Mouse (Mus musculus) spleen, adult 2 months (tissue): ENCODE results near the gene Commd2. TPM values are rescaled to one million over a fixed set of nuclear protein-coding genes. Genes with fewer than 3 reads are reported as not detected.

Experiments used
- DNase-seq, 2 experiments: peaks; one replicate each; pipeline versions ENCODE4 v3.0.0 to v3.0.0-alpha.2; 2012 to 2021; ENCODE audit warnings: low spot score in 2 of 2, low read depth in 1 of 2
- H3K27ac ChIP-seq: fragments of 200-500 bp; 2 replicates; pipeline ENCODE4 v1.5.1; 2012; ENCODE audit warnings: low read length, inconsistent platforms; ENCODE audit not compliant: insufficient read depth
- H3K27me3 ChIP-seq: fragments of 200-500 bp; 2 replicates; pipeline ENCODE4 v1.6.1; 2012; ENCODE audit warnings: mild to moderate bottlenecking, moderate library complexity, low read length, inconsistent platforms; ENCODE audit not compliant: control insufficient read depth, insufficient read depth
- H3K36me3 ChIP-seq: fragments of 200-500 bp; 2 replicates; pipeline ENCODE4 v1.6.1; 2012; ENCODE audit warnings: mild to moderate bottlenecking, low read length, inconsistent platforms; ENCODE audit not compliant: control insufficient read depth, insufficient read depth
- H3K4me1 ChIP-seq: fragments of 200-500 bp; 2 replicates; pipeline ENCODE4 v1.6.1; 2011; ENCODE audit warnings: inconsistent platforms; ENCODE audit not compliant: control insufficient read depth, insufficient read depth, insufficient read length
- H3K4me3 ChIP-seq: fragments of 200-500 bp; 2 replicates; pipeline ENCODE4 v1.5.1; 2011; ENCODE audit warnings: mild to moderate bottlenecking, inconsistent platforms; ENCODE audit not compliant: insufficient read depth, insufficient read length; ENCODE audit errors: extremely low read depth
- CTCF ChIP-seq: fragments of 200-500 bp; IDR thresholded peaks from 2 replicates; pipeline ENCODE4 v1.5.1; 2011; ENCODE audit warnings: mild to moderate bottlenecking, inconsistent platforms; ENCODE audit not compliant: insufficient read depth, insufficient read length, insufficient replicate concordance; ENCODE audit errors: extremely low read depth
- POLR2A ChIP-seq: fragments of 200-500 bp; IDR thresholded peaks from 2 replicates; pipeline ENCODE4 v1.6.1; 2011; ENCODE audit warnings: low read depth, low read length, inconsistent platforms
- WGBS: fragments of 180-500 bp; shearing (Covaris S2); methylation state at CpG from one replicate; pipeline ENCODE4 v1.1.7; 2018; 5-methylcytosine and 5-hydroxymethylcytosine counted together
- polyA plus RNA-seq: library from polyadenylated mRNA; depleted of rRNA; stranded (reverse); fragments of >200 nt; gene quantifications from 2 replicates; pipeline ENCODE4 v1.2.3, GENCODE M21; 2012

The Commd2 gene
- polyA plus RNA-seq, 1 experiment, result 11.5 TPM

DNA sequence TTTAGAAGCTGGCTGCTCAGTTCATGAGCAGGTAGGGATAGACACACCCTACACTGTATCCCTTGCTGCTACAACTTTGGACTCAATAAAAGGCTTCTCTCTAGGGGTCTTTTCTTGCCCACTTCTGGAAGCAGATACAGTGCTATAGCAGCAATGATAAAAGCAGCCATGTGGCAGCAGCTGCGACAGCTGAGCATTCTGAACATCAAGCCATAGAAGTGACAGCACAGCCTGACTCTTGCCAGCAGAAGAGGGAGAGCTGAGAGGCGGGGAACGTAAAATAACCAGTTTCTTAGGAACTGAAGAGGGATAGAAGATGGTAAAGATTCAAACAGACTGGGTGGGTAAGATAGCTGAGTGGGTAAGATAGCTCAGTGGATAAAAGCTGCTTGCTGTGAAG, 970 bp upstream of the Commd2 start:
- no peak for DNase-seq
- WGBS, result 91% methylated on average over 3 of the region's 3 CpGs
- H3K36me3 ChIP-seq, result no peaks in the 10 kb centered on the region
- TF ChIP-seq CTCF (no peak), POLR2A (no peak)
- no peak overlapping the region for H3K27ac ChIP-seq
- no peak overlapping the region for H3K4me3 ChIP-seq
- no peaks in the 10 kb centered on the region for H3K4me1 ChIP-seq
- H3K27me3 ChIP-seq, result 0 out of 2 replicates have a peak, but pooled peaks cover 2% of the 10 kb centered on the region

DNA sequence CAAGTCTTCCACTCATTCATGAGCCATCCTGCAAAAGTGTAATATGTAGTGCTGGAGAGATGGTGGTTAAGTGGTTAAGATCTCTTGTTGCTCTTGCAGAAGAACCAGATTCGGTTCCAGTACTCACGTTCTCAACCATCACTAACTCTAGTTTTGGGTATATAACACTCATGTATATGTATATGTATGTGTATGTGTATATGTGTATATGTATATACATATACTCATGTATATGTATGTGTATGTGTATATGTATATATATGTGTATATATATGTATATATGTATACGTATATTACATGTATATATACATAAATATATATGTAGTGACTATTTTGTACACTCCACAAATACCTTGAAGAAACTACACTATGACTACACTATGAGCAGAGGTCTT, 347 bp upstream of the Commd2 start:
- no peak overlapping the region for H3K27ac ChIP-seq
- 0 out of 2 replicates have a peak, but pooled peaks cover 2% of the 10 kb centered on the region for H3K27me3 ChIP-seq
- TF ChIP-seq POLR2A (no peak), CTCF (no peak)
- WGBS, result 76% methylated on average over 3 of the region's 3 CpGs
- H3K4me1 ChIP-seq, result no peaks in the 10 kb centered on the region
- H3K4me3 ChIP-seq, result peak overlapping the region; percentile 88
- peaks cover 1% of the 10 kb centered on the region for H3K36me3 ChIP-seq
- no peak for DNase-seq

DNA sequence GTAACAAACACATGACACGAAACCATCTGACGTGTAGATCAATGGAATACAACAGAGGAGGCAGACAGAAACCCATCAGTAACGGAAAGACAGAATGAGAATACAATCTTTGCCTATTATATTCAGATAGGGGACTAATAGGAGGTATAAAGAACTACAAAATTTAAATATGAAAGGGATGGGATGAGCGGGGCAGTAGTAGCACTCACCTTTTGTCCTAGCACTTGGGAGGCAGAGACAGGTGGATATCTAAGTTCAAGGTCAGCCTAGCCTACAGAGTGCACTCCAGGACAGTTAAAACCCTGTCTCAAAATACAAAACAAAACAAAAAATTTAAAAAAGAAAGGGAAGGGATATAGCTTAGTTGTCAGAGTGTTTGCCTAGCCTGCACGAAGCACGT, 8.3 kb downstream of the Commd2 start:
- peaks cover 12% of the 10 kb centered on the region for H3K36me3 ChIP-seq
- no peaks in the 10 kb centered on the region for H3K27me3 ChIP-seq
- no peak overlapping the region for H3K27ac ChIP-seq
- no peak overlapping the region for H3K4me3 ChIP-seq
- no peaks in the 10 kb centered on the region for H3K4me1 ChIP-seq
- TF ChIP-seq CTCF, result no peak
- TF ChIP-seq POLR2A, result no peak
- DNase-seq, result no peak
- 90% methylated on average over 6 of the region's 6 CpGs for WGBS

DNA sequence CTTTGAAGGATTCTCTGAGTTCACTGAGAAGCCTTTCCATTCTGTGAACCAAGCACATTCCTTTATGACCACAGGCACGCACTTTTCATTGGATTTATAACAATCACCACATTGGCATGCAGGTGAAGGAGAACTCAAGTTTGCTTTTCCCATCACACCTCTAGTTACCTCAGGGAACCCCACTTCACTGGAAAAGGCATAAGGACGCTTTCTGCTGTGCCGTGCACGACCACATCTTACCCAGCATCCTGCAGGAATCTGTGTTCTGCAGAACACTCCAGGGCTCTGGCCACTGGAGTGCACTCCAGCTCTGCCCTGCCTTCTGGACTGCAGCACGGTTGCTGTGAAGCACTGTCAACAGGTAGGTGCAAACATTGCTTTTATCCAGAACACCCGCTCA, 13.9 kb downstream of the Commd2 start:
- no peaks in the 10 kb centered on the region for H3K4me1 ChIP-seq
- H3K27me3 ChIP-seq, result no peaks in the 10 kb centered on the region
- 84% methylated on average over 6 of the region's 6 CpGs for WGBS
- H3K36me3 ChIP-seq, result no peaks in the 10 kb centered on the region
- TF ChIP-seq POLR2A (no peak), CTCF (no peak)
- no peak overlapping the region for H3K4me3 ChIP-seq
- H3K27ac ChIP-seq, result no peak overlapping the region
- no peak for DNase-seq

DNA sequence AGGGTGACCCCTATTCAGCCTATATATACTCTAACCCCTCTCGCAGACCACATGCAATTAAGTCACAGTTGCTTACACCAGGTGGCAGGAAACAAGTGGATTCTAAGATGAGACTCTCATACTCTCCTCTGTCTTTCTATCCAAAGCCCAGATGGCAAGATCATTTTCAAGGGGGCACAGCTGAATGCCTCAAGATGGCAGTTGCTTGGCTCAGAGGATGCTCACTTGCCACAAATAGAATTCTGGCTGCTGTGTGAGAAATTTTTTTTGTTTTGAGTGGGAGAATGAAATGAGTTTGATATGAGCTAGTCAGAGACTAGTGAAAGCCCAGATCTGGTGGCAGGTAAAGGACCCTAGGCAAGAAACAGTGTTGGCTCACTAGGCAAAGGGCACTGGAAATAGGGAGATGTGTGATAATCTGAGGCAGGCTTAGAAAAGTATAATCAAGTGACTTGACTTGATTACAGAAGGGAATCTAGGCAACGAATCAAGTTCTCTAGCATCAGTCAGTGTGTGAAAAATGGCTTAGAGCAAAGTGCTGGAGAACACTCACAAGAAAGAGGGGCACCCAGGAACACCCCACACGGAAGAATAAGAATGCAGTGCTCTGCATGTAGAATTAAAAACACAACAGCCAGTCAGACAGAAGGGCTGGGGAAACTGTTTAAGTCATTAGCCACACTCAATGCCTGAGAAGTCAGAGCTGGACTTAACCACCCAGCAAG, 16.6 kb downstream of the Commd2 start:
- no peaks in the 10 kb centered on the region for H3K27me3 ChIP-seq
- no peak overlapping the region for H3K4me3 ChIP-seq
- no peaks in the 10 kb centered on the region for H3K4me1 ChIP-seq
- no peak for TF ChIP-seq CTCF
- no peak for TF ChIP-seq POLR2A
- WGBS, result 85% methylated on average over 3 of the region's 3 CpGs
- no peak for DNase-seq
- H3K36me3 ChIP-seq, result no peaks in the 10 kb centered on the region
- no peak overlapping the region for H3K27ac ChIP-seq

DNA sequence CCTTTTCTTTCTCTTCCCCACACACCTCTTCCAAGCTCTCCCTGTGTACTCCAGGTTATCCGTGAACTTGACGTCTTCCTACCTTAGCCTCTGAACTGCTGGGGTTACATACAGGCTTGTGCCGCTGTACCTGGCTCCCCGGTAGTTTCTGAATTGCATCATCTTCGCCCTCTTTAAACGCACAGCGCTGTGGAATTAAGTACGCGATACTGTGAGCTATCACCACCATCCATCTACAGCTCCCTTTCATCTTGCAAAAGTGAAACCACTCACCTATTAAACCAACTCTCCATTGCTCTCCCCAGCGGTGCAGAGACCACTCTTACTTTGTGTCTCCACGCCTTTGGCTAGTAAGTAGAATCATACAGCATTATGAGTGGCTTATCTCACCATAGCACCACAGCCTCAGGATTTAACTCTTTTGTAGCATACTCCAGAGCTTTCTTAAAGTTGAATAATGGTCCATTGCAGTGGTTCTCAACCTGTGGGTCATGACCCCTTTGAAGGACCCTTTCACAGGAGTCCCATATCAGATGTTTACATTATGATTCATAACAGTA, 24.5 kb downstream of the Commd2 start:
- Histone ChIP-seq H3K36me3 (no peaks in the 10 kb centered on the region), H3K27ac (no peak overlapping the region), H3K4me3 (no peak overlapping the region), H3K27me3 (no peaks in the 10 kb centered on the region), H3K4me1 (no peaks in the 10 kb centered on the region)
- DNase-seq, result no peak
- WGBS, result 88% methylated on average over 11 of the region's 11 CpGs
- no peak for TF ChIP-seq POLR2A
- TF ChIP-seq CTCF, result no peak

DNA sequence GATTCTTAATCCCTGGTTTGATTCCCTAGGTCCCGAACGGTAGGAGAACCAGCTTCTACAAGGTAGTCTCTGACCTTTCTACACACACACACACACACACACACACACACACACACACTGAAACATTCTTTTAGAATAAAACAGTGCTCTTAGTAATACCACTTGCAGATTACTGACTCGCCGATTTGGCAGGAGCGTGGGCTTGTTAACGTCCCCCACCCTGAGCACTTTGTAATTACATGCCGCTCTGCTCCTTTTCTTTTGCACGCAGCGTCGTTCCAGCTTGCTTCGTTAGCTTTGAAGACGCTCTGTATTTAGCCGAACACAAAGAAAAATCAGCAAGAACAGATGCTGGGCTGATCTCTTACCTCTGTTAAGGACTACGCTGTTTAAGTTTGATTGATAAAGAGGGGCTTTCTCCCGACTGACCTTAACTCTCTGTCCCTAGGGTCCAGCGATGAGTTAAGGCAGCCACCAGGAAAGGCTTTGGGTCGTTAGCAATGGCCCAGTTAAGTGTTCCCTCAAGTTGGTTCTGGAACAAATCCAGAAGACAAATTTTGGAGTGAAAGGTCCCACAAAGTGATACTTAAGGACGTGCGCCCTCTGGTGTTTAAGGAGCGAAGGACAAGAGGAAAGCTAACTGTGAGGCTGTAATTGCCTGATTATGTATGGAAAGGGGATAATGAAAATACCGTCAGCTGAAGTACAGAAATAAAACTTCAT, 26.1 kb downstream of the Commd2 start:
- Histone ChIP-seq H3K4me1 (no peaks in the 10 kb centered on the region), H3K4me3 (no peak overlapping the region), H3K27ac (no peak overlapping the region), H3K27me3 (no peaks in the 10 kb centered on the region), H3K36me3 (no peaks in the 10 kb centered on the region)
- 42% methylated on average over 21 of the region's 21 CpGs for WGBS
- TF ChIP-seq CTCF (peak; percentile 43; the same call in 1 of the 2 replicates), POLR2A (no peak)
- DNase-seq, result peak; percentile 9 to 11
